Mouse (Mus musculus) liver, embryonic 15.5 days (tissue): Measurements from ENCODE around the gene Nrd1. TPM values are rescaled to one million over a fixed set of nuclear protein-coding genes. Genes with fewer than 3 reads are reported as not detected.
A peak's percentile ranks its signal among the peaks of the same experiment; 100 is the strongest.

Experiments
- ATAC-seq: fragments of 200-750 bp; cut with Nextera tagmentation; 2 replicates; pipeline ENCODE4 v1.8.0; 2017; ENCODE audit warnings: moderate number of reproducible peaks, mild to moderate bottlenecking, moderate library complexity; ENCODE audit not compliant: insufficient read depth
- H3K27ac ChIP-seq: fragments of 300-500 bp; sonication (generic); replicated peaks from 2 replicates; pipeline ENCODE4 v1.5.1; 2015; ENCODE audit warnings: mild to moderate bottlenecking, inconsistent platforms
- H3K27me3 ChIP-seq: fragments of 300-500 bp; sonication (generic); 2 replicates; pipeline ENCODE4 v1.6.1; 2015; ENCODE audit warnings: mild to moderate bottlenecking, inconsistent platforms
- H3K36me3 ChIP-seq: fragments of 300-500 bp; sonication (generic); replicated peaks from 2 replicates; pipeline ENCODE4 v1.6.1; 2015; ENCODE audit warnings: moderate library complexity, mild to moderate bottlenecking, inconsistent platforms
- H3K4me1 ChIP-seq: fragments of 300-500 bp; sonication (generic); replicated peaks from 2 replicates; pipeline ENCODE4 v1.6.1; 2015; ENCODE audit warnings: inconsistent platforms
- H3K4me2 ChIP-seq: fragments of 300-500 bp; sonication (generic); 2 replicates; pipeline ENCODE4 v1.6.1; 2015; ENCODE audit warnings: moderate library complexity, mild to moderate bottlenecking, inconsistent platforms
- H3K4me3 ChIP-seq: fragments of 300-500 bp; sonication (generic); replicated peaks from 2 replicates; pipeline ENCODE4 v1.5.1; 2015; ENCODE audit warnings: mild to moderate bottlenecking, inconsistent platforms
- H3K9ac ChIP-seq: fragments of 300-500 bp; sonication (generic); 2 replicates; pipeline ENCODE4 v1.6.1; 2015; ENCODE audit warnings: moderate library complexity, mild to moderate bottlenecking, inconsistent platforms
- H3K9me3 ChIP-seq: fragments of 300-500 bp; sonication (generic); replicated peaks from 2 replicates; pipeline ENCODE4 v1.6.1; 2016; ENCODE audit warnings: inconsistent platforms
- WGBS: fragments of 180-500 bp; shearing (Covaris S2); methylation state at CpG from one replicate; pipeline ENCODE4 v1.1.7; 2015; ENCODE audit warnings: mixed read lengths; ENCODE audit not compliant: insufficient replicate concordance; 5-methylcytosine and 5-hydroxymethylcytosine counted together
- polyA plus RNA-seq: library from polyadenylated mRNA; unstranded; fragments of >200 nt; fragmentation: Nextera tagmentation; extraction: Ambion mirVana; gene quantifications from 2 replicates; pipeline ENCODE4 v1.2.1, GENCODE M21; 2015

The Nrd1 gene
- polyA plus RNA-seq, 1 experiment from 2014 or later = 33.7 TPM

GRCm38 (mm10) chr4:109094269-109094668, 93.8 kb downstream of the Nrd1 start:
- Histone ChIP-seq H3K9ac (no peak overlapping the region), H3K4me2 (no peak overlapping the region), H3K27me3 (no peaks in the 10 kb centered on the region), H3K27ac (0 out of 2 replicates have a peak overlapping the region, but pooled peaks have one; percentile 4), H3K9me3 (no peaks in the 10 kb centered on the region), H3K36me3 (0 out of 2 replicates have a peak, but pooled peaks cover 11% of the 10 kb centered on the region), H3K4me3 (no peak overlapping the region), H3K4me1 (peaks cover 29% of the 10 kb centered on the region)
- 39% methylated on average over 2 of the region's 2 CpGs for WGBS
- ATAC-seq = no peak

GRCm38 (mm10) chr4:109098861-109099260, 98.4 kb downstream of the Nrd1 start:
- H3K4me2 ChIP-seq = no peak overlapping the region; the same call in 1 of the 2 replicates

DNA sequence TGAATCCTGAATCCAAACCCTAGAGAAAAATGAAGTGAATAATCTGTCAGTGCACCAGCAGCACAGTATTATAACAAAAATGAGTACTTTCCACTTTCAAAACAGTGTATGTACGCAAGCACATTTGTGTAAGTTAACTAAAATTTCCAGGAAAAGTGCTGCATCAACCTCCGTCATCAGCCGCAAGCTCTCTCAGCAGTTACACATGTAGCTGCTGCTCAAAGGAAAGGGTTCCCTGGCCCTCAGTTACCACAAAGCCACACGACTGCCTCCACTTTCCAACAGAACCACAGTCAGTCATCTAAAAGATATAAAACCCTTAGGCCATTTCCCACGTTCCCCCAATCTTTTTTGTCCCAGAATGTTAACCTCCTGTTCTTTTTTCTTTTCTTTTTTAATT, 102.1 kb downstream of the Nrd1 start:
- no peak for ATAC-seq
- 43% methylated on average over 5 of the region's 5 CpGs for WGBS

More at GRCm38 (mm10) chr4:109098861-109099260, 98.4 kb downstream of the Nrd1 start:
- 68% methylated on average over 3 of the region's 3 CpGs for WGBS
- Histone ChIP-seq H3K27me3 (no peaks in the 10 kb centered on the region), H3K4me1 (peaks cover 11% of the 10 kb centered on the region), H3K9me3 (no peaks in the 10 kb centered on the region), H3K27ac (0 out of 2 replicates have a peak overlapping the region, but pooled peaks have one; percentile 16), H3K36me3 (peaks cover 19% of the 10 kb centered on the region; the same call in 1 of the 2 replicates), H3K9ac (no peak overlapping the region), H3K4me3 (no peak overlapping the region)
- peak; percentile 70; the same call in 1 of the 2 replicates for ATAC-seq

GRCm38 (mm10) chr4:109103145-109103883, 102.9 kb downstream of the Nrd1 start:
- H3K4me1 ChIP-seq = peaks cover 26% of the 10 kb centered on the region
- 49% methylated on average over 9 of the region's 9 CpGs for WGBS
- H3K4me2 ChIP-seq = no peak overlapping the region
- no peak for ATAC-seq
- H3K27me3 ChIP-seq = no peaks in the 10 kb centered on the region
- H3K36me3 ChIP-seq = peaks cover 8% of the 10 kb centered on the region; the same call in 1 of the 2 replicates
- no peak overlapping the region for H3K9ac ChIP-seq
- H3K9me3 ChIP-seq = no peaks in the 10 kb centered on the region
- H3K27ac ChIP-seq = no peak overlapping the region
- no peak overlapping the region for H3K4me3 ChIP-seq

More for the DNA sequence above, 102.1 kb downstream of the Nrd1 start:
- Histone ChIP-seq H3K27me3 (no peaks in the 10 kb centered on the region), H3K4me1 (peaks cover 26% of the 10 kb centered on the region), H3K4me3 (no peak overlapping the region), H3K4me2 (no peak overlapping the region), H3K27ac (no peak overlapping the region), H3K9me3 (no peaks in the 10 kb centered on the region), H3K9ac (no peak overlapping the region), H3K36me3 (peaks cover 8% of the 10 kb centered on the region; the same call in 1 of the 2 replicates)

GRCm38 (mm10) chr4:109105254-109105653, 104.8 kb downstream of the Nrd1 start:
- H3K36me3 ChIP-seq = peaks cover 7% of the 10 kb centered on the region; the same call in 1 of the 2 replicates
- no peak for ATAC-seq
- H3K9me3 ChIP-seq = no peaks in the 10 kb centered on the region
- H3K9ac ChIP-seq = no peak overlapping the region
- no peak overlapping the region for H3K4me3 ChIP-seq
- peaks cover 18% of the 10 kb centered on the region for H3K4me1 ChIP-seq
- no peak overlapping the region for H3K4me2 ChIP-seq
- H3K27me3 ChIP-seq = no peaks in the 10 kb centered on the region
- no peak overlapping the region for H3K27ac ChIP-seq

- Histone ChIP-seq H3K4me1 (peaks cover 19% of the 10 kb centered on the region), H3K4me2 (no peak overlapping the region), H3K27ac (no peak overlapping the region), H3K27me3 (no peaks in the 10 kb centered on the region), H3K9ac (no peak overlapping the region), H3K36me3 (peaks cover 5% of the 10 kb centered on the region; the same call in 1 of the 2 replicates), H3K4me3 (no peak overlapping the region), H3K9me3 (no peaks in the 10 kb centered on the region)
- ATAC-seq = no peak
- WGBS = 70% methylated on average over 3 of the region's 3 CpGs
Measured at GRCm38 (mm10) chr4:109106034-109106433, 105.6 kb downstream of the Nrd1 start.

GRCm38 (mm10) chr4:109106594-109106993, 106.1 kb downstream of the Nrd1 start:
- 0 out of 2 replicates have a peak, but pooled peaks cover under 1% of the 10 kb centered on the region for H3K36me3 ChIP-seq
- no peak overlapping the region for H3K27ac ChIP-seq
- H3K4me3 ChIP-seq = no peak overlapping the region
- no peak overlapping the region for H3K4me2 ChIP-seq
- no peaks in the 10 kb centered on the region for H3K27me3 ChIP-seq
- no peak for ATAC-seq
- no peak overlapping the region for H3K9ac ChIP-seq
- H3K4me1 ChIP-seq = peaks cover 23% of the 10 kb centered on the region
- no peaks in the 10 kb centered on the region for H3K9me3 ChIP-seq

- no peak for ATAC-seq
- H3K4me1 ChIP-seq = peaks cover 42% of the 10 kb centered on the region
- 68% methylated on average over 6 of the region's 6 CpGs for WGBS
- no peak overlapping the region for H3K4me3 ChIP-seq
- no peak overlapping the region for H3K9ac ChIP-seq
- no peaks in the 10 kb centered on the region for H3K36me3 ChIP-seq
- no peak overlapping the region for H3K4me2 ChIP-seq
- H3K27ac ChIP-seq = no peak overlapping the region
- H3K27me3 ChIP-seq = no peaks in the 10 kb centered on the region
- H3K9me3 ChIP-seq = no peaks in the 10 kb centered on the region
Measured at GRCm38 (mm10) chr4:109109012-109109411, 108.6 kb downstream of the Nrd1 start.

GRCm38 (mm10) chr4:109109686-109110085, 109.2 kb downstream of the Nrd1 start:
- peaks cover 44% of the 10 kb centered on the region for H3K4me1 ChIP-seq
- no peaks in the 10 kb centered on the region for H3K27me3 ChIP-seq
- no peaks in the 10 kb centered on the region for H3K36me3 ChIP-seq
- no peak for ATAC-seq
- no peaks in the 10 kb centered on the region for H3K9me3 ChIP-seq
- H3K27ac ChIP-seq = no peak overlapping the region
- no peak overlapping the region for H3K4me2 ChIP-seq
- no peak overlapping the region for H3K9ac ChIP-seq
- WGBS = 82% methylated on average over 10 of the region's 10 CpGs
- no peak overlapping the region for H3K4me3 ChIP-seq

- H3K9ac ChIP-seq = no peak overlapping the region
- H3K4me3 ChIP-seq = no peak overlapping the region
- H3K9me3 ChIP-seq = no peaks in the 10 kb centered on the region
- peaks cover 44% of the 10 kb centered on the region for H3K4me1 ChIP-seq
- H3K36me3 ChIP-seq = no peaks in the 10 kb centered on the region
- ATAC-seq = no peak
- H3K27me3 ChIP-seq = no peaks in the 10 kb centered on the region
- H3K4me2 ChIP-seq = no peak overlapping the region
- WGBS = 80% methylated on average over 2 of the region's 2 CpGs
- no peak overlapping the region for H3K27ac ChIP-seq
Measured at GRCm38 (mm10) chr4:109110978-109111377, 110.5 kb downstream of the Nrd1 start.
